In genomic region chr12:111869806-111870205, GRCm38 (mm10) we compare ENCODE assay signal across 13 mouse cellular contexts. TPM values are rescaled to one million over a fixed set of nuclear protein-coding genes. Genes with fewer than 3 reads are reported as not detected.
DNase-seq lines count a peak whose midpoint lies in the region.
"Had no signal": no experiment of that assay in that cellular context is flagged by ENCODE, and none has a peak within 500 bp of the region (broad histone marks: within the 10 kb centered on the region; RNA-seq: fewer than 3 reads in every experiment).

No protein-coding gene starts in this region.

- DNase-seq in adrenal gland, adult (ENCODE audit: inconsistent age in 2 of 2, low spot score in 1 of 2): peak; percentile 48 to 64
- no peak for DNase-seq in adrenal gland, adult 18-20 months (ENCODE audit: low spot score in 2 of 2)
- peak; percentile 39 for DNase-seq in adrenal gland, postnatal 14 days
- no peak for DNase-seq in adrenal gland, postnatal 4 days (ENCODE audit: low spot score in 2 of 2)
- peak; percentile 45 for DNase-seq in heart, adult 11 months
- DNase-seq in heart, adult 9 months (ENCODE audit: low spot score in 2 of 2): no peak
- DNase-seq: B cell, adult 2 months; cerebellum, adult 11-12 months; cerebellum, adult 2 months; cerebellum, adult 9-10 months; cerebellum, postnatal 10 days; cerebellum, postnatal 25 days; forebrain, postnatal 0 days had no signal

RNA-seq across cellular contexts. Expression of gene Ppp1r13b, which starts 38.1 kb away (rescaled TPM):
- total RNA-seq in adrenal gland, adult 18-20 months (2021): 10 to 100 TPM; 16.2 to 19.4 TPM
- 17.5 and 22.0 TPM in 2 replicates for total RNA-seq in adrenal gland, postnatal 14 days (2021)
- 10 to 100 TPM; 26.7 to 30.5 TPM for total RNA-seq in adrenal gland, postnatal 4 days (2021)

RNA-seq across cellular contexts. Expression of gene Zfyve21, which starts 55.8 kb away (rescaled TPM):
- 100 to 1,000 TPM in 1 of 2 experiments, 10 to 100 TPM in 1; 84.6 to 101 TPM for total RNA-seq in adrenal gland, adult 18-20 months (2021)
- 91.0 and 96.9 TPM in 2 replicates for total RNA-seq in adrenal gland, postnatal 14 days (2021)
- 10 to 100 TPM; 68.3 to 74.4 TPM for total RNA-seq in adrenal gland, postnatal 4 days (2021)

RNA-seq across cellular contexts. Expression of gene Xrcc3, which starts 56.1 kb away (rescaled TPM):
- 10 to 100 TPM; 13.0 to 13.7 TPM for total RNA-seq in adrenal gland, adult 18-20 months (2021)
- total RNA-seq in adrenal gland, postnatal 14 days (2021): 18.6 and 20.8 TPM in 2 replicates
- 10 to 100 TPM; 19.2 to 22.5 TPM for total RNA-seq in adrenal gland, postnatal 4 days (2021)

Comparison
In these comparisons a context has a peak if more than half of its experiments do, and no peak if none do; other contexts are left out.
1. DNase-seq: peak in adrenal gland, adult (2 of 2), adrenal gland, postnatal 14 days (single experiment) and heart, adult 11 months (single experiment); none in adrenal gland, adult 18-20 months (0 of 2), adrenal gland, postnatal 4 days (0 of 2) and heart, adult 9 months (0 of 2).